Mouse (Mus musculus) bone marrow, adult 2 months (tissue): Measurements from ENCODE around the gene Cfap161.

Source experiments
- CTCF ChIP-seq: fragments of 200-500 bp; IDR thresholded peaks from 2 replicates; pipeline ENCODE4 v1.5.1; 2011; ENCODE audit warnings: low read length, control low read depth; ENCODE audit not compliant: control insufficient read depth, insufficient read depth
- POLR2A ChIP-seq: fragments of 200-500 bp; IDR thresholded peaks from 2 replicates; pipeline ENCODE4 v1.6.1; 2011; ENCODE audit warnings: low read depth, mild to moderate bottlenecking, control low read depth, low read length, borderline replicate concordance; ENCODE audit not compliant: control insufficient read depth

DNA sequence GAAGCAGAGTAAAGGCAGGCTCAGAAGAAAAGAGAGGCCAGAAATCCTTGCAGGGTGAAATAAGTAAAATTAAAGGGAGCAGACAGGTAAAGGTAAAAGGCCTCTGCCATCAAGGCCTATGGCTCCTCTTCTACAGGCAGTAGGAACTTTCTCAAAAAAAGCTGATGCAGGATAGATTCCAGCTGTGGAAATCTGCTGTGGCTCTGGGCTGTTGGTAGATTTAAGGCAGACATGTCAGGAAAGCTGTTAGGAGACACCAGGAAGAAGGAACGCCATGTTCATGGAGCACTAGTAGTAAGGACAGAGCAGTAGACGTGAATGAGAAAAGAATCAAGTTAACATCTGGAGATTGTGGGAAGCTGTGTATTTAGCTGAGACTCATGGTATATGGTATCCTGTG lies 5.4 kb upstream of the Cfap161 start:
- no peak for TF ChIP-seq POLR2A
- no peak for TF ChIP-seq CTCF
